Mouse (Mus musculus) forebrain, embryonic 15.5 days (tissue): ENCODE results near the gene Pcnx4. TPM values are rescaled to one million over a fixed set of nuclear protein-coding genes. Genes with fewer than 3 reads are reported as not detected.

ENCODE experiments used
- ATAC-seq: fragments of 200-750 bp; cut with Nextera tagmentation; replicated peaks from 2 replicates; pipeline ENCODE4 v1.8.0; 2017; ENCODE audit warnings: mild to moderate bottlenecking, moderate TSS enrichment, moderate library complexity
- H3K27ac ChIP-seq: fragments of 300-500 bp; sonication (generic); replicated peaks from 2 replicates; pipeline ENCODE4 v1.5.1; 2015; ENCODE audit warnings: mild to moderate bottlenecking, inconsistent platforms
- H3K27me3 ChIP-seq: fragments of 300-500 bp; sonication (generic); 2 replicates; pipeline ENCODE4 v1.6.1; 2015; ENCODE audit warnings: inconsistent platforms
- H3K36me3 ChIP-seq: fragments of 300-500 bp; sonication (generic); 2 replicates; pipeline ENCODE4 v1.6.1; 2015; ENCODE audit warnings: mild to moderate bottlenecking, inconsistent platforms
- H3K4me1 ChIP-seq: fragments of 300-500 bp; sonication (generic); 2 replicates; pipeline ENCODE4 v1.6.1; 2015; ENCODE audit warnings: inconsistent platforms
- H3K4me2 ChIP-seq: fragments of 300-500 bp; sonication (generic); replicated peaks from 2 replicates; pipeline ENCODE4 v1.6.1; 2015; ENCODE audit warnings: mild to moderate bottlenecking, inconsistent platforms
- H3K4me3 ChIP-seq: fragments of 300-500 bp; sonication (generic); 2 replicates; pipeline ENCODE4 v1.5.1; 2015; ENCODE audit warnings: mild to moderate bottlenecking, inconsistent platforms
- H3K9ac ChIP-seq: fragments of 300-500 bp; sonication (generic); replicated peaks from 2 replicates; pipeline ENCODE4 v1.6.1; 2015; ENCODE audit warnings: mild to moderate bottlenecking, inconsistent platforms
- H3K9me3 ChIP-seq: fragments of 300-500 bp; sonication (generic); 2 replicates; pipeline ENCODE4 v1.6.1; 2016; ENCODE audit warnings: inconsistent platforms
- WGBS: fragments of 180-500 bp; shearing (Covaris S2); methylation state at CpG from one replicate; pipeline ENCODE4 v1.1.7; 2015; ENCODE audit warnings: mixed read lengths; 5-methylcytosine and 5-hydroxymethylcytosine counted together
- polyA plus RNA-seq: library from polyadenylated mRNA; unstranded; fragments of >200 nt; fragmentation: Nextera tagmentation; extraction: Ambion mirVana; gene quantifications from 2 replicates; pipeline ENCODE4 v1.2.1, GENCODE M21; 2015

The Pcnx4 gene
- polyA plus RNA-seq, 1 experiment from 2014 or later, result 21.6 TPM

- no peaks in the 10 kb centered on the region for H3K27me3 ChIP-seq
- no peak overlapping the region for H3K27ac ChIP-seq
- H3K4me3 ChIP-seq, result no peak overlapping the region
- no peaks in the 10 kb centered on the region for H3K4me1 ChIP-seq
- no peaks in the 10 kb centered on the region for H3K9me3 ChIP-seq
- no peak for ATAC-seq
- no peak overlapping the region for H3K9ac ChIP-seq
- no peaks in the 10 kb centered on the region for H3K36me3 ChIP-seq
- H3K4me2 ChIP-seq, result no peak overlapping the region
- 92% methylated on average over 7 of the region's 7 CpGs for WGBS
These were observed 84.7 kb downstream of the Pcnx4 start for GRCm38 (mm10) chr12:72620856-72621255.

DNA sequence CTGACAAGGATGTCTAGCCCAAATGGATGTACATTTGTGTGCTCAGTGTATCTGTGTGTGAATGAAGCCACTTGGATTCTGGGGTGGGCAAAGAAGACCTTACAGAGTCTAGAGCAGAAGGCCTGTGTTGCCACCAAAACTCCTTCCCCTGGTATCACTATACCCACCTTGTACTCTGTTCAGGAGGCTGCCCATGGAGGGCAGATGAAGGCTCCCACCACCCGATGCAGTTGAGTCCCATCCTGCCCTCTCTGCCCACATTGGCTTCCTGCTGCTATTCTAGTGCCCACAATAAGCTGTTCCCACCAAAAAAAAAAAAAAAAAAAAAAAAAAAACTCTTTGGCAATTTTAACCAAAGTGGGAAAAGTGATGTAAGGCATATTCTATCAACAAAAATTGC lies 85.3 kb downstream of the Pcnx4 start:
- no peak for ATAC-seq
- Histone ChIP-seq H3K36me3 (no peaks in the 10 kb centered on the region), H3K27ac (no peak overlapping the region), H3K4me2 (no peak overlapping the region), H3K9ac (no peak overlapping the region), H3K9me3 (no peaks in the 10 kb centered on the region), H3K27me3 (no peaks in the 10 kb centered on the region), H3K4me1 (no peaks in the 10 kb centered on the region), H3K4me3 (no peak overlapping the region)
- WGBS, result 93% methylated on average over 1 of the region's 1 CpGs

- WGBS, result 87% methylated on average over 5 of the region's 5 CpGs
- no peaks in the 10 kb centered on the region for H3K36me3 ChIP-seq
- H3K4me1 ChIP-seq, result no peaks in the 10 kb centered on the region
- H3K9me3 ChIP-seq, result no peaks in the 10 kb centered on the region
- ATAC-seq, result no peak
- H3K4me3 ChIP-seq, result no peak overlapping the region
- H3K4me2 ChIP-seq, result no peak overlapping the region
- H3K27me3 ChIP-seq, result no peaks in the 10 kb centered on the region
- no peak overlapping the region for H3K9ac ChIP-seq
- H3K27ac ChIP-seq, result no peak overlapping the region
These were observed 86.8 kb downstream of the Pcnx4 start for GRCm38 (mm10) chr12:72622853-72623496.

GRCm38 (mm10) chr12:72628751-72629150 lies 92.6 kb downstream of the Pcnx4 start:
- Histone ChIP-seq H3K36me3 (no peaks in the 10 kb centered on the region), H3K27ac (no peak overlapping the region), H3K4me3 (no peak overlapping the region), H3K9me3 (no peaks in the 10 kb centered on the region), H3K27me3 (no peaks in the 10 kb centered on the region), H3K9ac (no peak overlapping the region), H3K4me1 (no peaks in the 10 kb centered on the region), H3K4me2 (no peak overlapping the region)
- WGBS, result 92% methylated on average over 7 of the region's 7 CpGs
- ATAC-seq, result no peak

Other genes with a start within 250 kb of the Pcnx4 start
- 2,106 and 2,212 TPM in 2 replicates for gene Rtn1, start 127.3 kb upstream of the Pcnx4 start, polyA plus RNA-seq
- gene Lrrc9, start 94.5 kb upstream of the Pcnx4 start, polyA plus RNA-seq, result 3.3 and 3.9 TPM in 2 replicates
- not detected in 2 replicates for gene Gm4756, start 113.3 kb downstream of the Pcnx4 start, polyA plus RNA-seq
- 8.0 and 10.2 TPM in 2 replicates for gene Dhrs7, start 128.5 kb downstream of the Pcnx4 start, polyA plus RNA-seq
- gene Ppm1a, start 221.1 kb downstream of the Pcnx4 start, polyA plus RNA-seq, result 55.2 and 66.9 TPM in 2 replicates